Mouse (Mus musculus) hindbrain, postnatal 0 days (tissue): ENCODE results near the gene 4930404H24Rik. TPM values are rescaled to one million over a fixed set of nuclear protein-coding genes. Genes with fewer than 3 reads are reported as not detected.
A peak's percentile ranks its signal among the peaks of the same experiment; 100 is the strongest.

ENCODE experiments used
- ATAC-seq: fragments of 200-750 bp; cut with Nextera tagmentation; 2 replicates; pipeline ENCODE4 v1.8.0; 2017; ENCODE audit warnings: mild to moderate bottlenecking, moderate TSS enrichment, moderate library complexity
- DNase-seq: peaks from one replicate; pipeline ENCODE4 v3.0.0-alpha.2; 2015; ENCODE audit warnings: low spot score
- H3K27ac ChIP-seq: fragments of 300-500 bp; sonication (generic); 2 replicates; pipeline ENCODE4 v1.5.1; 2014; ENCODE audit warnings: mild to moderate bottlenecking
- H3K27me3 ChIP-seq: fragments of 300-500 bp; sonication (generic); 2 replicates; pipeline ENCODE4 v1.6.1; 2014; ENCODE audit warnings: low read length, mixed read lengths; ENCODE audit not compliant: insufficient read depth
- H3K36me3 ChIP-seq: fragments of 300-500 bp; sonication (generic); 2 replicates; pipeline ENCODE4 v1.6.1; 2014; ENCODE audit warnings: low read length, mixed read lengths; ENCODE audit not compliant: insufficient read depth
- H3K4me1 ChIP-seq: fragments of 300-500 bp; sonication (generic); 2 replicates; pipeline ENCODE4 v1.6.1; 2014; ENCODE audit warnings: antibody characterized with exemption, low read length, mixed read lengths; ENCODE audit not compliant: insufficient read depth
- H3K4me2 ChIP-seq: fragments of 300-500 bp; sonication (generic); 2 replicates; pipeline ENCODE4 v1.6.1; 2014; ENCODE audit warnings: low read depth, mild to moderate bottlenecking, low read length, moderate library complexity, mixed read lengths
- H3K4me3 ChIP-seq: fragments of 300-500 bp; sonication (generic); 2 replicates; pipeline ENCODE4 v1.5.1; 2014; ENCODE audit warnings: low read length
- H3K9ac ChIP-seq: fragments of 300-500 bp; sonication (generic); replicated peaks from 2 replicates; pipeline ENCODE4 v1.6.1; 2014; ENCODE audit warnings: mild to moderate bottlenecking, low read length, moderate library complexity, mixed read lengths
- H3K9me3 ChIP-seq: fragments of 300-500 bp; sonication (generic); 2 replicates; pipeline ENCODE4 v1.6.1; 2016; ENCODE audit warnings: low read length, mixed read lengths
- CTCF ChIP-seq: IDR thresholded peaks from 2 replicates; pipeline ENCODE4 v1.5.1; 2016; ENCODE audit warnings: antibody characterized with exemption, control low read depth, low read depth
- WGBS: fragments of 180-500 bp; shearing (Covaris S2); extraction: QIAGEN DNeasy Blood & Tissue Kit; methylation state at CpG from one replicate; pipeline ENCODE4 v1.1.7; 2014; 5-methylcytosine and 5-hydroxymethylcytosine counted together
- polyA plus RNA-seq: library from polyadenylated mRNA; unstranded; fragments of >200 nt; fragmentation: Nextera tagmentation; extraction: Ambion mirVana; gene quantifications from 2 replicates; pipeline ENCODE4 v1.2.1, GENCODE M21; 2015
- total RNA-seq: library from RNA; depleted of rRNA; stranded (reverse); fragments of >200 nt; gene quantifications from 2 replicates; pipeline ENCODE4 v1.2.3, GENCODE M21; 2014

The 4930404H24Rik gene
- total and polyA plus RNA-seq, 2 experiments from 2014 or later = not detected

DNA sequence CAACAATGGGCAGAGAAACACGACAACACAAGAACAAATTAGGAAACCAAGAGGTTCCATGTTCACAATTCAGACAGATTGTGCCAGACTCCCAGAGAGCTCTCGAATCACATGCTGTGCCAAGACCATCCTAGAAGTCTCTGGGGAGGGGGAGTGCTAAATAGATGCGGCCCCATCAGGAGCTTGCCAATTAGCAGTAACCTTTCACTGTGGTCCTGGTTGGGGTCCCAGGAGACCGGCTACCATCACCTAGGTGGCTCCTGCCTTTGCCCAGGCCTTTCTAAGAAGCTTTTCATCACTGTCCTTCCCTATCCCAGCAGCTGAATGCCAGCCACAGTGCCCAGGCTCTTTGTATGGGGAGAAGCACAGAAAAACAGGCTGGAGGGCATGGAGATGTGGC is 8.5 kb upstream of the 4930404H24Rik start:
- Histone ChIP-seq H3K27ac (peak overlapping the region; percentile 76), H3K4me2 (no peak overlapping the region), H3K27me3 (no peaks in the 10 kb centered on the region), H3K4me3 (no peak overlapping the region), H3K4me1 (peaks cover 31% of the 10 kb centered on the region), H3K9me3 (no peaks in the 10 kb centered on the region), H3K9ac (no peak overlapping the region), H3K36me3 (no peaks in the 10 kb centered on the region)
- TF ChIP-seq CTCF = no peak
- DNase-seq (peak; percentile 67), ATAC-seq (peak; percentile 19; the same call in 1 of the 2 replicates)
- 13% methylated on average over 4 of the region's 4 CpGs for WGBS

DNA sequence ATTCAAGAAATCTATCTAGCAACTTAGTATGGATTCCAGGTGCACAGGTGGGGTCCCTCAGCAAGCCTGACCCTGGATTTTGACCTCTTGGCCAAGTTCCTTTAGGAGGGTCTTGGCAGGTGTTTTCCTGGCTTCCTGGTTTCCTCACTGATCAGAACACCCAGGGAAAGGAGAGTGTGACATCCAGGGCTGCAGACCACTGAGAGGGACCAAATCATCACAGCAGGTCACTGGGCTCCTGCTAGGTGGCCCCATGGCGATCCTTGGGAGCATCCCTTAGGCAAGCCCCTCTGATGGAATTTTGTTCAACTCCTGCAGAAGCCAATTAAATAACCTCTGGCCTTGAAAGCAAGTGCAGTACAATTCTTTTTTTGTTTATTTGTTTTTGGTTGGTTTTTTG is 2.5 kb upstream of the 4930404H24Rik start:
- Histone ChIP-seq H3K4me2 (no peak overlapping the region), H3K4me3 (no peak overlapping the region), H3K9me3 (no peaks in the 10 kb centered on the region), H3K9ac (no peak overlapping the region), H3K27ac (no peak overlapping the region), H3K4me1 (peaks cover 31% of the 10 kb centered on the region), H3K36me3 (no peaks in the 10 kb centered on the region), H3K27me3 (no peaks in the 10 kb centered on the region)
- DNase-seq (no peak), ATAC-seq (no peak)
- 83% methylated on average over 1 of the region's 1 CpGs for WGBS
- no peak for TF ChIP-seq CTCF

DNA sequence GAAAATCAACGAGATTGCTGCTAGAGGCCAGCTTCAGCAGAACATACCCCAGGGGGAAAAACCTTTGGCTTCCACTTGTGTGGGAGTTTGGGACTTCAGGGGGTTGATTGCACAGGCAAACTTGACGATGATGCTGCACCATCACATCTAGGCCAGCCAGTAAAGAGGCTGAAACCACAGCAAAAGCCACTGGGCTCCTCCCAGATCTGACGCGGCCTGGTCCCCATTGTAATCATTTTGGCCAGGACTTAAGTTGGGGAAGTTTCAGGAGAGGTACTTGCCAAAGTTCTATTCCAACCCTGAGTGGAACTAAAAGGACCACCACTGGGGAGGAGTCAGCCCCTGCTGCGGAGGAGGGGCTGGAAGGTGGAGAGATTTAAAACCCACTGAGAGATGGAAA is 1.6 kb upstream of the 4930404H24Rik start:
- H3K9ac ChIP-seq = no peak overlapping the region
- peak overlapping the region; percentile 97 for H3K27ac ChIP-seq
- H3K4me3 ChIP-seq = no peak overlapping the region
- DNase-seq (peak; percentile 43), ATAC-seq (no peak)
- peak overlapping the region; percentile 91; the same call in 1 of the 2 replicates for H3K4me2 ChIP-seq
- 16% methylated on average over 5 of the region's 5 CpGs for WGBS
- peaks cover 33% of the 10 kb centered on the region for H3K4me1 ChIP-seq
- no peaks in the 10 kb centered on the region for H3K27me3 ChIP-seq
- no peaks in the 10 kb centered on the region for H3K9me3 ChIP-seq
- no peak for TF ChIP-seq CTCF
- no peaks in the 10 kb centered on the region for H3K36me3 ChIP-seq

DNA sequence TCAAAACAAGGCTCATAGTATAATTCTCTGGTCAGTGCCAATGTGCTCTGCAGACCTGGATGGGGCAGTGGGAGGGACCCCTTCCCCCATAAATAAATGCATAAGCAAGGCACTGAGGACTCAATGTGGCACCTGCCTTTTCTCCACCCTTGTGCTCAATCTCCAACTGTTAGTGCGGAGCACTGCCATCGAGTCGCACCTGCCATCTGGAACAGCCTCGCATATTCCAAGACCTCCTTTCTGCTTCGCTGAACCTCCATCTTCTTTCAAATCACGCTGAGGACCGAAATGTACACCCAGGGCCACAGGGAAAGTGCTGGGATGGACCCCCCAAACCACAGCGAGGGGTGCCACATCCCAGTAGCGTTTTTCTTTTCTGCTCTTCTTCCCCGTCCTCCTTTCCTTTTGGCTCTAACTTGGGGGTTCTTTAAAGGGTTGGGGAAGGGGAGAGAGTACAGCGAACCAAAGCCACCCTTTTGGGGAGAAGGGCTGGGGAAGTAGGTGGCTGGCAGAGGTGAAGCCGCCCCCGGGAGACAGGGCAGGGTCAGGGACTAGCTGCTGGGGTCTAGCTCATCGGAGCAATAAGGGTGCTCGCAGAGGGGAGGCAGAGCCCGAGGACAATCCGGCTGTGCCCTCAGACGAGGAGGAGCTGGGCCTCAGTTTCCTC is 945 bp upstream of the 4930404H24Rik start:
- Histone ChIP-seq H3K9me3 (no peaks in the 10 kb centered on the region), H3K4me2 (peak overlapping the region; percentile 91), H3K9ac (peak overlapping the region; percentile 67), H3K4me1 (peaks cover 37% of the 10 kb centered on the region), H3K27ac (peak overlapping the region; percentile 97), H3K27me3 (no peaks in the 10 kb centered on the region), H3K36me3 (no peaks in the 10 kb centered on the region), H3K4me3 (peak overlapping the region; percentile 52)
- TF ChIP-seq CTCF = no peak
- 4% methylated on average over 18 of the region's 18 CpGs for WGBS
- peak; percentile 67 for DNase-seq
- ATAC-seq = no peak; the same call in 1 of the 2 replicates

DNA sequence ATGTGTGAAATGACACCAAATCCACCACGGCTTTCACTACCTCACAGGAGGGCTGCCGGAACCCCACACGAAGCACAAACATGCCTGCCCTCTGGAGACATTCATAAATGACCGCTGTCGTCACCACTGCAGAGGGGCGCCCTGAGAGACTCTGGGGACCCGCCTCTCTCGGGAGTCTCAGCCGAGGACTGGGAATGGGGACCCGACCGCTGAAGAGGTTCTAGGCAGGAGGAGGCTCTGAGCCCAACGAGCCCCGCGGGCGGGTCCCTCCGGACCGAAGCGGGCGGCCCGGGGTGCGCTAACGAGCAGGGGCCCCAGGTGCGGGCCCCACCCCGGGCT is 442 bp upstream of the 4930404H24Rik start:
- no peaks in the 10 kb centered on the region for H3K9me3 ChIP-seq
- DNase-seq (peak; percentile 43), ATAC-seq (no peak; the same call in 1 of the 2 replicates)
- peak overlapping the region; percentile 67 for H3K9ac ChIP-seq
- H3K36me3 ChIP-seq = no peaks in the 10 kb centered on the region
- WGBS = 1% methylated on average over 24 of the region's 24 CpGs
- peak overlapping the region; percentile 97 for H3K27ac ChIP-seq
- H3K4me1 ChIP-seq = peaks cover 41% of the 10 kb centered on the region
- H3K4me3 ChIP-seq = peak overlapping the region; percentile 52
- TF ChIP-seq CTCF = no peak
- peak overlapping the region; percentile 91 for H3K4me2 ChIP-seq
- H3K27me3 ChIP-seq = no peaks in the 10 kb centered on the region

DNA sequence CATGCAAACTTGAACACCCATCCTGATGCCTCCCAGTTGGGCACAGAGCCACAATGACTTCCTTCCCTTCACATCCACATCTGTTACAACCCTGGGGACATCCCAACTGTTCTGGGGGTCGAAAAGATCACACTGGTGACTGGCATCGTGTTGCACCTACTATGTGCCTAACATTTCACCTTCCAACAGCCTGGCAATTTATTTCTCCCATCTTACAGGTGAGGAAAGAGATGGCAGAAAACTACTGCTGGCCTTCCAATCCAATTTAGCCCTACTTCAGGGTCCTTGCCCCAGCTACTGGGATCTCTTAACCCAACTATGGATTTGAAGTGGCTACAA is 772 bp downstream of the 4930404H24Rik start:
- Histone ChIP-seq H3K27me3 (no peaks in the 10 kb centered on the region), H3K9ac (peak overlapping the region; percentile 67), H3K36me3 (no peaks in the 10 kb centered on the region), H3K4me2 (peak overlapping the region; percentile 91), H3K4me1 (peaks cover 52% of the 10 kb centered on the region), H3K4me3 (peak overlapping the region; percentile 52), H3K27ac (peak overlapping the region; percentile 97), H3K9me3 (no peaks in the 10 kb centered on the region)
- 19% methylated on average over 2 of the region's 2 CpGs for whole genome bisulfite sequencing
- ATAC-seq = no peak
- DNase-seq = no peak
- no peak for TF ChIP-seq CTCF

DNA sequence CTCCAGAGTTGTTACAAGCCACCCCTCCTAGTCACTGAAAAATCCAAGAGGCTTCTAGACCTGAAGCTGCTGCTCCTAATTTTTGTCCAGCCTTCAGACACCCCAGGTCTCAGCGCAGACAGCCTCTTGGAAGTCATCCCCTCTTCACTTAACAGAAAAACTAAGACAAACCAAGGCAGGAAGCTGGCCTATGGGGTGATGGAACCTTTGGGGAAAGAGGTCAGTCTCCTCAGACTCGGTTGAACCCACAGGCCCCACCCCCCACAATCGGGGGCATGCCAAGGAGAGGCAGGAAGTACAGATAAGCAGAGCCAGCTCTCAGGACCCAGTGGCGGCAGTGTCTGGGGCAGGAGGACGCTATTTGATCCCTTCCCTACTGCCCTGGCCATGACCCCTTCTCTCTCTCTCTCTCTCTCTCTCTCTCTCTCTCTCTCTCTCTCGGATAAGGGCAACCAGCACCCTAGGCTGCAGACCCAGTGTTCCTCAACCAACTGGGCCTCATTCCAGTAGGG is 1.2 kb downstream of the 4930404H24Rik start:
- no peaks in the 10 kb centered on the region for H3K36me3 ChIP-seq
- peaks cover 52% of the 10 kb centered on the region for H3K4me1 ChIP-seq
- H3K4me2 ChIP-seq = no peak overlapping the region
- no peaks in the 10 kb centered on the region for H3K27me3 ChIP-seq
- ATAC-seq (no peak), DNase-seq (no peak)
- peak overlapping the region; percentile 18; the same call in 1 of the 2 replicates for H3K9ac ChIP-seq
- peak overlapping the region; percentile 97 for H3K27ac ChIP-seq
- H3K9me3 ChIP-seq = no peaks in the 10 kb centered on the region
- WGBS = 20% methylated on average over 5 of the region's 6 CpGs
- no peak for TF ChIP-seq CTCF
- no peak overlapping the region for H3K4me3 ChIP-seq
